Mouse (Mus musculus) granulocyte monocyte progenitor cell, adult 5-6 weeks (primary cell): ENCODE results near the gene Galm. TPM values are rescaled to one million over a fixed set of nuclear protein-coding genes. Genes with fewer than 3 reads are reported as not detected.

Source experiments
- ATAC-seq: replicated peaks from 2 replicates; pipeline ENCODE4 v1.8.0; 2016; ENCODE audit warnings: mild to moderate bottlenecking, moderate TSS enrichment, inconsistent platforms; ENCODE audit not compliant: poor library complexity, severe bottlenecking
- total RNA-seq, 2 experiments: library from RNA; stranded (forward) in 1 of 2; stranded (reverse) in 1 of 2; fragments of 200-712, 200-1000 nt in 1 of 2; fragments of >200 nt in 1 of 2; fragmentation: Nextera tagmentation in 1 of 2; gene quantifications; 2 replicates each; pipeline ENCODE4 v1.2.3; 2014 to 2017

Galm gene
- total RNA-seq (2014; fragmentation: Nextera tagmentation) (6.1 and 12.2 TPM in 2 replicates), total RNA-seq (2017) (4.0 and 5.3 TPM in 2 replicates)

- peak; percentile 76 for ATAC-seq
These were observed at the start of gene Galm for GRCm38 (mm10) chr17:80127331-80128251. TSS of gene Galm (plus strand) at chr17:80127471.

- no peak for ATAC-seq
These were observed 48.5 kb upstream of the Galm start for GRCm38 (mm10) chr17:80078726-80079125.

- ATAC-seq, result peak; percentile 80
These were observed 44.0 kb upstream of the Galm start for GRCm38 (mm10) chr17:80083223-80083622.

- ATAC-seq, result peak; percentile 47
These were observed 42.8 kb upstream of the Galm start for GRCm38 (mm10) chr17:80084424-80084823.

- ATAC-seq, result no peak
These were observed 40.7 kb upstream of the Galm start for GRCm38 (mm10) chr17:80086591-80086990.

- ATAC-seq, result no peak
These were observed 39.1 kb upstream of the Galm start for GRCm38 (mm10) chr17:80088168-80088567.

- no peak; the same call in 1 of the 2 replicates for ATAC-seq
These were observed 36.7 kb upstream of the Galm start for GRCm38 (mm10) chr17:80090551-80090950.

- ATAC-seq, result 0 out of 2 replicates have a peak, but pooled peaks have one; percentile 13
These were observed 35.3 kb upstream of the Galm start for GRCm38 (mm10) chr17:80091879-80092549.

- ATAC-seq, result no peak
These were observed 31.9 kb upstream of the Galm start for GRCm38 (mm10) chr17:80095254-80095899.

- ATAC-seq, result peak; percentile 72
These were observed 31.1 kb upstream of the Galm start for GRCm38 (mm10) chr17:80096043-80096719.

- ATAC-seq, result no peak
These were observed 30.6 kb upstream of the Galm start for GRCm38 (mm10) chr17:80096720-80097114.

GRCm38 (mm10) chr17:80097221-80097620 lies 30.1 kb upstream of the Galm start:
- ATAC-seq, result no peak

- peak; percentile 74 for ATAC-seq
These were observed 27.4 kb upstream of the Galm start for GRCm38 (mm10) chr17:80099823-80100222.

- ATAC-seq, result no peak
These were observed 21.8 kb upstream of the Galm start for GRCm38 (mm10) chr17:80105348-80105978.

- ATAC-seq, result peak; percentile 88
These were observed 14.5 kb upstream of the Galm start for GRCm38 (mm10) chr17:80112665-80113305.

GRCm38 (mm10) chr17:80113468-80113867 lies 13.8 kb upstream of the Galm start:
- ATAC-seq, result peak; percentile 45

- ATAC-seq, result no peak
These were observed 6.9 kb upstream of the Galm start for GRCm38 (mm10) chr17:80120396-80120795.

GRCm38 (mm10) chr17:80121833-80122232 lies 5.4 kb upstream of the Galm start:
- ATAC-seq, result no peak
